Mouse (Mus musculus): ENCODE measurements around the gene Efcab6.

Efcab6 gene

DNA sequence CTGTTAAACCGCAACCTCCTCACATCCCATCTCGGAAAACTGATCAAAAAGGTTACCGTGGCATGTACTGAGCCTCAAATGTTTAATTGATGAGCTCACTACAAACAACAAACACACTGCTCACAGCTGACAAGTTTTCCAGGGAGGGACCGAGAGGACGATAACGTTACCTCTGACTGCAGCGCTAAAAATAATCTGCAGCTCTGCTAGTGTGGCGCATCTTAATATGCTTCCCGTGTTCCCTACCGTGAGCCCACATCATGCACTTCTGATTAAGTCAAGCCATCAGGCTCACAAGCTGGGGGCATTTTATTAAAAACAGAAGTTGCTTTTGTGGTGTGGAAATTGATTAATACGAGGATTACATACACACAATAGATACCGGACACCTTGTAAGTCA, 97.4 kb downstream of the Efcab6 start:
- no peak for DNase-seq

DNA sequence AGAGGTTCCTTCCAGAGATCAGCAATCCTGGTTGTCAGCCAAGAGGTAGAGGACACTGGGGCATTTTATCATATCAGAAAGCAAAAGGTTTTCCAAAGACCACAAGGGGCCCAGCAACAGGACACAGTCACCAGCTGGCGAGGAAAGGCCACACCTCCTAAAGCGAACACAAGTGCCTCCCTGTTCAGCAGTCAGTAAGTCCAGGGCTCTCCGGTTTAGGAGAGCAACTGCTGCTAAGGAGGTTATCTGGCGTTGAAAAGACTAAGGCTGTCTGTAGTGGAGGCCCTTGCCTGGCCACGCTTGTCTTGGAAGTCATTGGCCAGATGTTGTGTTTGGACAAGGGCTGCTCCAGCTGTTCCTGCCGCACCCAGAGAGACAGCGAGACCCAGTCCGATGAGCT, 100.1 kb downstream of the Efcab6 start:
- DNase-seq: no peak

DNA sequence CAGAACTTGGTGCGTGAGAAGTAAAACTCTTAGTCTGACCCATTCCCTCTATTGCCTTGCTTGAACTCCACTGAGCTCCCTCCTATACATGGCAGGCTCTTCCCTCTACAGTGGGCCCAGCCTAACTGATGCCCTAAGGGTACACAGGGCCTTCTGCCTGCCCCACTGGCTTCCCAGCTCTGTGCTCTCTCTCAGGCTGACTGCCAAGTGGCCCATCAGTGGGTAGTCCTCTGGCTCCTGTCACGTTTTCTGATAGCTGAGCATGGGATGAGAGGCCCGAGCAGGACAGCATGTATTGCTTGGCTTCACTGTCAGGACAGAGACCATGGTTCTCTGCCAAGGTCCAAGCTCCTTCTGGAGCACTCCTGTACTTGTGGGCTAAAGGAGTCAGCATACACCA, 106.8 kb downstream of the Efcab6 start:
- DNase-seq: no peak

DNA sequence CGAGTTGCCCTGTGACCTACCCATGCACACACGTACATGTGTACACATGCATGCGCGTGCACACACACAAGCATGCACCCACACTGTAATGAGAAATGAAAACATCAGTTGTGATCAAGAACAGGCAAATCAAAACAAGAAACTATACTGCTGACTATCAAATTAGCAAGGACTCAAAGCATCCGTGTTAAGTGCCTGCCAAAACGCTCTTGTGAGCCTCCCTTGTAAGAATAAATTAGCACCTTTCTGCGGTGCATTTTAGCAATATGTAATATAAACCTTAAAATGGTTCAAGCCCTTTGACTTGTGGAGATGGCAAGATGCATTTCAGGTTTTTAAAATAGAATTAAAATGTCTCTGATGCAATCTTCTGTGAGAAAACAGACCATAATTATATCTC, 108.2 kb downstream of the Efcab6 start:
- no peak for DNase-seq

DNA sequence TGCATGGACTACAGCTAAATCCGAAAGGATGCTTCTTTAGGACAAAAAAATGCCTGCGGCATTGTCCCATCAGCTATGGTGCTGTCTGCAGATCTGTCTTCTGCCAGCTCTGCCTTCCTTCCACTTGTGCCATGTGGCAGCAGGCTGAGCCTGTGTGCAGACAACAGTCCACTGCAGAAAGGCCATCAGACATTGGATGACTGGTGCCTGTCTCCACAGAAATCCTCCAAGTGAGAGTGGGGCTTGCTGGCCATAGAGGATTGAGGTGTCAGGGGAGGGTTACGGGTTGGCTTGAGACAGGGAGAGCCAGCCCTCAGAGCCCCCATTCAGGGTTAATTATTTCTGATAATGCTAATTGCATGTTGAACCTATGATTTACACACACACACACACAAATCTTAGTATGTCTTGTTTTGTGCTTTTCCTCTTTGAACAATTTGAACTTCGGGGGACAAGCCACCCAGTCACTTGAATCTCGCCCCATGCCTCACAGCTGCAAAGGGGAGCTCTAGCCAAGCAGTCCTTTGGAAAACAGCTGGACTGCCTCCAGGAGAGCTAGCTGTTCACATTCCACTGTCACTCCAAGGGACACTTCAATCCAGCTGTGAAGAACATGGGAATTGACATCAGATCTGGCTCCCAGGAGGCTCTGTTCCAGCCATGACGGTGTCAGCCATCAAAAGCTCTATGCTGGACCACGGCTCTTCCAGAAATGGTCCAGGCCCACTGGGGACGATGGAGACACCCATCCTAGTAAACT, 109.1 kb downstream of the Efcab6 start:
- no peak for DNase-seq

DNA sequence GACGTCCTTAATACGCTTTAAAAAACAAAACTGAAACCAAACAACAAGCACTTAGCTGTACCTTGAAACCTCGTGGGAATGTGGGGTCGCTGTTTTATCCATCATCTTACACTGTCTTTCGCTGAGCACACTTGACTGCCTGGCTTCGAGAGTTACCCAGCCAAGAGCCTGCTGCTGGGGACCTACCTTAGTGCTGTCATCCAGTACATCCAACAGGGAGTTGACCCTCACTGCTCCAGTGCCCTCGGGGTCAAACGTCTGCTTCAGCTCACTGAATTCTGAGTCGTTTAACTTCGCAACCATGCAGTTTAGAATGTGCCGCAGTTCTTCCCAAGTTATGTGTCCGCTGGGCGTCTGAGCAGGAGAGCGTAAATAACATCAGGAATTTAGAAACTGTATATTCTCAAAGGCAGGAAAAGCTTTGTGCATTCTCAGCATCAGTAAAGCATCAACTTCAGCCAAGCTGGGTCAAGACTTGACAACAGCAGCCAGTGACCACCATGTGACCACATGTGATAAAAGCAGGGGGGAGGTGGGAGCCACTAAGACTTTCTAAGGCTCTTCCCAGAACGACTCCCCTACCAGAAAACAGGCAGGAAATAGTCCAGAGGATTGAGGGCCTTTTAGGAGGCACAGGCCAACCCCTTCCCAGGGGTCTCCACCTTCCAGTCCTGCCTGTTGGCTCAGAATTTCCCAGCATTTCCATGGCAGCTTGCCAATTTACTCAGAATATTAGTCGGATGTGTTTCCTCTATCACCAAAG, 115.3 kb downstream of the Efcab6 start:
- DNase-seq: no peak

DNA sequence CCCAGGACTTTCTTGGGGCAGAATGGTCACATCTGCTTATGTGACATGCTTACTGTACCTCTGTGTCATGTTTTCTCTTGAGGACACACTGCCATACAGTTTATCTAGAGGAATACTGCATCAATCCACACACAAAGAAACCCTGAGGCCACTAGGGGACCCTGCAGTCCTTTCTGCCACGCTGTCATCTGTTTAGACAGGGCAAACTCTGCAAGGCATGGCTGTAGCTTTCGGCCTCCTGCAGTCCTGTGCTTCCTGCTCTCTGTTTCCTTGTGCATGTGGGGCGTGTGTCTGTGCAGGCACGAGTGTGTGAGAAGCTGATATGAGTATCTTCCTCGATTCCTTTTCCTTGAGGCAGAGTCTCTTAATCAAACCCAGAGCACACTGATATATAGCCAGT, 125.5 kb downstream of the Efcab6 start:
- DNase-seq: no peak

DNA sequence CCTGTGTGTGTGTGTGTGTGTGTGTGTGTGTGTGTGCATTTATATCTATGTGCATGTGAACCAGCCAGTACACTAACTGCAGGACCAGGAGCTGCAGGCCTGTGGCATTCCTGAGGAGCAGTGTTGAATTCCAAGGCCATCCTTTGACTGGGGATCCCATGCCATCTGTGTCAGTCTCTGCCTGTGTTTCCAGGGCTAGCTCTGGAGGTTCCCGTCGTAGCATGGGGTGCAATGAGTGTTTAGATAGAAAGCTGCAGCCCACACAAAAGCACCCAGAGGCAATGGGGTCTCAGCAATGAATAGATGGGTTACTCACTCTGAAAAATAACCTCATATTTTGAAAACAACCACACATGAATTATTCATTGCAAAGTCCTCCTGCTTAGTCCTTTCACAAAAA, 126.7 kb downstream of the Efcab6 start:
- no peak for DNase-seq

DNA sequence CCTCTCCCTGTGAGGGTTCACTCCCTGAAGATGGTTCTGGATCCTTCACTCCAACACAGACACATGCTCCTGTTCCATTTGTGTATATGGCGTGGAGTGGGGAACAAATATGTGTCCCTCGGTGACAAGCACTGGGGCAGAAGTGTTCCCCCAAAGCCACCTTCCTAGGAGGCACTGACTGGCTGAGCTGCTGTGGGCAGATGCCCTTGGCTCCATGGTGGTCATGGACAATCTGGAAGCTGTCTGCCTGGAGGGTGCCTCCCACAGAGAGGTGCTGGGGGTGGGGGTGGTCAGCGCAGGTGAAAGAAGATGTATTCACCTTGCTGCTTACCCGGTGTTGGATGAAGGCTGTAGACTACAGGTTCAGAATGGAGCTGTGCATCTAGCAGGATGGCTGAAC, 128.7 kb downstream of the Efcab6 start:
- no peak for DNase-seq

DNA sequence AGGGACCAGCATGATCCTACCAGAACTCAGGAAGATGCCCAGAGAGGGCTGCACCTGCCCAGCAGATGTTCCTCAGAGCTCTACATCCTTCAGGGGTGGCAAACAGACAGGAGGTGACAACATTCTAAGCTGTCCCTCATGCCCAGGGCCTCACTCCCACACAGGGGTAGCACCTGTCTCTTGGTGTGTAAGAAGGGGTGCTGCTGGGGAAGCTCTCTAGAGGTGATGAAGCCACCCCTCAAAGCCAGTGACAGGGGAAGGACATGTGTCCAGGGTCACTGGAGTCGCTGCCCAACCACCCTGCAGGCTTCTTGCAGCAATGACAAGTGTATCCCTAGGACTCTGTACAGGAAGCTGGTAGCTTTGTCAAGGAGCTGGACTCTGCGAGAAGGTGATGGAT, 130.4 kb downstream of the Efcab6 start:
- no peak for DNase-seq

DNA sequence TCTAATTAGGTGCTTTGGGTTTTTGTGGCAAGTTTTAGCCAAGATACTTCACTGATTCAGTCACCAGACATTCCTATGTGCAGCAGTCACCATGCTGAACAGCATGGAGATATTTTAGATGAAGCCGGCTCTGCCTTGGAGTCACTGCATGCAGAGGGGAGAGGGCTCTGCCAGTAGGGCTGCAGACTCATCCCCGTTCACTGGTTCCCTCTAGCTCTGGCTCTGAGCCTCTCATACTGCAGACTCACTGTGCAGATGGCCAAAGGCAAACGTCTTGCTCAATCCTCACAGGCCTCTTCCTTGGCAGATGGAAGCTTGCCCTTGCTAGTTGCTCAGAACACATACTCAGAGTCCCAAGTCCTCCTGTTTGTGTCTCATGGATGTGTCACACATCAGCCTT, 139.8 kb downstream of the Efcab6 start:
- DNase-seq: no peak

DNA sequence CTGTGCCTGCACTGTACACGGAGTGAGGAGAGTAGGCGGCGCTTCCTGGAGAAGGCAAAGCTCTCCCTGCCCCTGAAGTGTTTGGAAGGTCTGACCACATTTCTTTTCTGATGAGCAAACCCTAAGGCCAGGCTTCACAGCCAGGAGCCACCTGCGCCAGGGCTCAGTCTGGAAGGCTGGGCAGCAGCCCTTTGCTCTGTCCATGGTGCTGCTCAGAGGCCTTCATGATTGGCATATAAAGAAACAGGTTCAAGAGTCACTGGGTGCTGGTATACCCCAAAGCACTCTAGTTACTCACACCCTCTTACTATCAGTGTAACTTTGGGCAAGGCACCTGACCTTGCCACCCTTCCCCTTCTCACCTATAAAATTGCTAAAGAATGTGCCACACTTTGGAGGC, 140.5 kb downstream of the Efcab6 start:
- peak; percentile 20 for DNase-seq

DNA sequence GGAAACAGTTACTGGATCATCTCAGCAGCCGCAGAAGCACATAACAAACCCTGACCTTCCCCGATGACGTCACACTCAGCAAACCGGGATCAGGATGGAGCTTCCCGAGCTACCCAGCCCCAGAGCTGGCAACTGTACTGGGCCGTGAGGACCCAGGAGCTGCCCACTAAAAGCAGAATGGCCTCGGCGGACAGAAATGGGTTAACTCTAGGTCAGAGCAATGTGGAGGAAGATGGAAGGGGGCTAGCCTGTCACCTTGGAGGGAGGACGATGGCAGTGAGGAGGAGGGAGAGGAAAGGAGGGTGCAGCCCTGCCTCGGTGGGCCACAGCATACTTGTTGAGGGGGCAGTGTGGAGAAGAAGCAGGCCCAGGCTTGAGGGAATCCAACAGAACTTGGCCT, 149.8 kb downstream of the Efcab6 start:
- no peak for DNase-seq

DNA sequence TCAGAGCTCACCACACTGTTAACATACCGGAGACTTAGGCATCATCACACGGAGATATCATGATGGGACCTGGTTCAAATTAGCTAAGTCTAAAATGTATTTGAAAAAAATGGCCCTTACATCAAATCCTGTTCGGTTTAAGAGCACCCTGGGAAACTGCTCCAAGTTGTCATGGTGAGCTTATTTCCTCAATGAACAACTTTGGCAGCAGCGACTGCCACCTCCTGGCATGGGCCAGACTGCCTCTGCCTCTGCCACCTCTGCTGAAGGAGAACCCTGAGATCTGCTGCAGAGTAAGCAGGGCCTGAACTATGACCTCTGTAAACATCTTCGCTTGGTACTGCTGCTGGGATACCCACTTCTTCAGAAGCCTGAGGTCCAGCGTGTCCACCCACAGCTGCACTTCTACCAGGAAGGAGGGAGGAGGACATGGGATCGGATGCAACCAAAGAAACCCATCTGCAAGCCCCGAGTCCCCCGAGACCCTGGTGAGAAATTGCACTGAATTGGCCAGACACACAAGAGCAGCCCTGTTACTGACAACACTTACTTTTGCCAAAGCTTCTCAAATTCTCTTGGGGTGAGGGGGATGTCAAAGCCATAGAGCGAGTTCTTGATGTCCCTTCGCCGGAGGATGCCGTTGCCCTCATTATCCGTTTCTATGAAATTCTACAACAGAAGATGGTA, 152.0 kb downstream of the Efcab6 start:
- no peak for DNase-seq

DNA sequence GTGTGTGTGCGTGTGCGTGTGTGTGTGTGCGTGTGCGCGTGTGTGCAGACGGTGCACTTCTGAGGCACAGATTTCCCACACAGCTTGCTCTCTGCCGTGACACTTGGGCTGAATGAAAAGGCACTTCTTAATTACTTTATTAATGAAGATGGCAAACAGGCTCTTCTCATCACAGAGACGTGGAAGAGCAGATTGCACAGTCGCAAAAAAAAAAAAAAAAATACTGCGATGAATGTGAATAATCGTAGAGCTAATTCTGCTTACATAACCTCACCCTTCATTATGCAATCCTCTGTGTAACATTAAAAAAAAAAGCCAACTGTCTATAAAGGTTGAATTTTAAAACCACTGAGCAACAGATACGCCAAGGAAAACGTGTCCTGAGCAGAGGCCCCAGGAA, 158.7 kb downstream of the Efcab6 start:
- DNase-seq: no peak

DNA sequence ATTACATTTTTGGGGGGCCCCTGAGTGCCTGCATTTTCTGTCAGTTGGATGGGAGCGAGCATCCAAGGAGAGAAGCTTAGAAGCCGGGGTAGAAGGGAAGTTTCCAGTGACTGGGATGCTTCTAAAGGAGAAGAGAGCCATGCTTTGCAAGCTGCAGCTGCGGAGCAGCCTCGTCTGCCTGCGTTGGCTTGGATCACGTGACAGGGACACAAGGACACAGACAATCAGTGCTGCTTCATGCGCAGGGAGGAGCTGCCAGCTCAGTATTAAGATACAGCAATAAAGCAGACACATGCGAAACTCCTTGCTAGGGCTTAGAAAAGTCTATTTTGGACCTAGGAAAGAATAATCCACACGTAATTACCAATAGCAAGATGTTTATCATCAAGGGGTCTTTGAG, 167.9 kb downstream of the Efcab6 start:
- no peak for DNase-seq

DNA sequence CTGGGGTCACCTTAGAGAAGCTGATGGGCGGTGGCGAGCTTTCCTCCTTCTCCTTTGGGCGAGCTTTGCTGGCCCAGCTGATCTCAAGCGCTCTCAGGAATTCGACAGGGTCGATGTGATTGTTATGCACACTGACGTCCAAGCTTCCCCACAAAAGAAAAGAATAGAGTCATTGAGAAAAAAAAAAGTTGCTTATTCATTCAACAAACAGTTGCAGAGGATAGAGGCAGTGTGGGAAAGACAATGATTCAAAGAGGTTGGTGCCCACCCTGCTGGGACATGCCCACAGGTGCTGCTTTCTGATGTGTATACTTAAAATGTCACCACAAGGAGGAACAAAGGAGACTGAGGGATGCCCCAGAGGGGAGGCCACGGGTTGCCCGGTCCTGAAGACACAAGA, 169.2 kb downstream of the Efcab6 start:
- DNase-seq: no peak

DNA sequence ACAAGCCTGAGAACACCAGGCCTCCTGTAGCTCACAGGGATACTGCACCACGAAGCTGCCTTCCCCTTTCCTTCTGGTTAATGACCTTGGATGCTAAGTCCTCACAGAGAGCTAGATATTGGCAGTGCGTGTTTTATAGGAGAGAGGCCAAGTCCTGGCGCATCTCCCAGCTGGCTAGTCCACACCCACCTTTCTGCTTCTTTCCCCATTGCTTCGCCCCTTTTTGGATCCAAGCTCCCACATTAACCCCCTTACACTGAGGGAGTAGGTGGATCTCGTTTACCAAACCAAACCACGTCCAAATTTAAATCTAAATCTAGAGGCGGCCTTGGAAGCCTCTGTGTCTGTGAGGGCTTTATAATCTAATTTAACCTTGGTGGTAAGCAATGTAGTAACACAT, 170.9 kb downstream of the Efcab6 start:
- no peak for DNase-seq

DNA sequence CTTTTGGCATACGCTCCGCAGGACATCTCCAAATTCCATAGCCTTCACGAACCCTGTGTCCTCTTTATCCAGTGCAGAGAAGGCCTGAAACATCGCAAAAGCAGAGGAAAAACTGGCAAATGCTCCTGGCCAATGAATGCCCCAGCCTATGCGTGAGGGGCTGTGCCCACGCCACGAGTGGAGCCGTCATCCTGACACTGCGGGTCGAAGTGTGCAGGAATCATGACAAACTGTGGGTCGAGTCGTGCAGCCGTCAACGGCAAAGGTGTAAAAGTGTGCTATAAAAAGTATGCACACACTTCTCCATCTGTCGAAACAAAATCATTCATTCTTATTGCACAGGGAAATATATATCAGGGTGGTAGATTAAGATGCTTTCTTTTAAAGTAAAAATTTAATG, 172.3 kb downstream of the Efcab6 start:
- DNase-seq: no peak

DNA sequence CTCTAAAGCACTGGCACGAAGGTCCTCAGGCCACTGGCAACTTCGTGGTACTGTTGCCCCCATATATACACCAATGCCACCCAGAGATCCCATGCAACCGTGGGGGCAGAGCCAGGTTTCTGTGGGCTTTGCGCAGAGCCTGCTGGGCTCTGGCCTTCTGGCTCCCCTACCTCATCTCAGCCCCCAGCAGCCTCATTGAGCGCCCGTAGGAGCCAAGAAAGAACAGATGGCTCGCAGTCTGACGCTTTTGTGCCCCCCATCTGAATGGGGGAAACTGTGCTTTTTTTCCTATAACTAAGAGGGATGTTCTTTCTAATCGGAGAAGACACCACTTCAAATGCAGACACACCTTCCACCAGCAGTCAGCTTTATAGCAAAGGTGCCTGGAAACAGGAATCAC, 180.9 kb downstream of the Efcab6 start:
- DNase-seq: no peak

DNA sequence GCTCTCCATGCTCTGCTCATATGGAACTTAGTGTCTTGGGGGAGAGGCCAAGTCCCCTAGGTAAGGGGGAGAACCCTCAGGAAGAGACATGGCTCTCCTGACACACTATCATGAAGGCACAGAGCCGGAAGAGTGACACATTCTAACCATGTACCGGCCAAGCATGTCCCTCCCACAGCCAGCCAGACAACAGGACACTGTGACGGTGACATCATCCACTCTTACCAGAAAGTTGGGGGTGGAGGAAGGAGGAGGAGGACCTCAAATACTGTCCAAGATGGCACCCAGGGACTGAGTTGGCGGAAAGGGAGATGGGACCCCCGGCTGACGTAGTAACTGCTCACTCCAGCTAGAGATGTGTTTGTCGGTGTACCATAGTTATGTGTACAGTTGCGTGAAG, 181.4 kb downstream of the Efcab6 start:
- DNase-seq: no peak

DNA sequence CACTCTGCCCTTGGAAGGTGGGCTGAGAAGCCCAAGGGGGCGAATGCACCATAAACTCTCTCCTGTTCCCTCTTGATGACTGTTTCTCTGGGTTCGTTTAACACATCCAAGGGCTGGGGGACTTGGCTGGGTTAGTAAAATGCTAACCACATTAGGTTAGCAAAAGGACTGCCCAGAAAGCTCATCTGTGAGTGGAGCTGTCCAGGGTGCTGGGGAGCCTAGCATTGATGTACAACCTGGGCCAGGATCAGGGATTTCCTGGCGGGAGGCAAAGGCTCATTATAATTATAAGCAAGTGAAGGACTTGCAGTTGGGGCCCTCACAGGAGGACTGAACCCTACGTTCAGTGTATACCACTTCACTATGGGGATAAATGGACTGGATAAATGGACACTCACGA, 185.3 kb downstream of the Efcab6 start:
- peak; percentile 48 for DNase-seq

DNA sequence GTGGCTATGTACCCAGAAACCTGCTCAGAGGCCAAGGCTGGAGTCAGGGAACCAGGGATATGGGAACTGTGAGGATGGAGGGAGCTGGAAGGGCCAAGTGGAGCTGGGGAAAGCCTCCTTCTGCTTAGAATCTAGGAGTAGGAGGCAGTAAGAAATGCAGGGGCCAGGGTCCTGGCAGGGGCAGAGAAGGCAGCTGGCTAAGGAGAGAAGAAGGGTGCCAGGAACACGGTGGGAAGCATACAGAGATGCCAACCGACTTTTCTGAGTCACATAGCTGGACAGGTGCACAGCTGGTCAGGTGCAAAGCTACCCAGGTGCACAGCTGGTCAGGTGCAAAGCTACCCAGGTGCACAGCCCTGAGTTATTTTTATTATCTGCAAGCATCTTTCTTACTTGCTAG, 187.3 kb downstream of the Efcab6 start:
- DNase-seq: no peak

Data from liver (tissue).